In genomic region chr3:69127346-69127678, GRCm38 (mm10) we compare ENCODE assay signal across 8 mouse cellular contexts. TPM values are rescaled to one million over a fixed set of nuclear protein-coding genes. Genes with fewer than 3 reads are reported as not detected.
DNase-seq lines count a peak whose midpoint lies in the region; ATAC-seq and TF ChIP-seq lines count a peak whose summit lies in the region.

No protein-coding gene starts in this region.

- H3K36me3 ChIP-seq in erythroblast, embryonic 14.5 days (ENCODE audit: control insufficient read depth): peaks cover 15% of the 10 kb centered on the region
- no peaks in the 10 kb centered on the region for H3K36me3 ChIP-seq in testis, adult 2 months (ENCODE audit: control insufficient read depth, insufficient read depth, low read length)
- H3K36me3 ChIP-seq in liver, embryonic 11.5 days (ENCODE audit: control insufficient read depth, insufficient read depth, low read length): no peaks in the 10 kb centered on the region
- H3K36me3 ChIP-seq in stomach, embryonic 16.5 days (ENCODE audit: control insufficient read depth, insufficient read depth, low read length): no peaks in the 10 kb centered on the region; the same call in 1 of the 2 replicates

- H3K4me3 ChIP-seq in erythroblast, embryonic 14.5 days (replicated peaks): peak overlapping the region; percentile 94
- peak overlapping the region; percentile 98 for H3K4me3 ChIP-seq in testis, adult 2 months (ENCODE audit: control insufficient read depth, low read depth, low read length)
- H3K4me3 ChIP-seq in liver, embryonic 11.5 days (ENCODE audit: low read depth, low read length): peak overlapping the region; percentile 96
- peak overlapping the region; percentile 86 for H3K4me3 ChIP-seq in stomach, embryonic 16.5 days (replicated peaks; ENCODE audit: low read length)

- peak overlapping the region; percentile 91 for H3K9ac ChIP-seq in liver, embryonic 11.5 days (ENCODE audit: low read depth, low read length)
- H3K9ac ChIP-seq in stomach, embryonic 16.5 days (ENCODE audit: low read length): peak overlapping the region; percentile 76

- no peak for DNase-seq in testis, postnatal 14 days (ENCODE audit: low spot score)
- DNase-seq in liver, embryonic 11.5 days (ENCODE audit: low spot score): no peak
- DNase-seq in frontal cortex, postnatal 14 days (ENCODE audit: low spot score in 2 of 2): no peak
- DNase-seq in cerebellum, adult 11-12 months: no peak

- ATAC-seq in erythroblast, adult 5-6 weeks (replicated peaks; ENCODE audit: low FRiP score, poor library complexity, severe bottlenecking): no peak
- peak; percentile 65; the same call in 1 of the 2 replicates for ATAC-seq in liver, embryonic 11.5 days (replicated peaks; ENCODE audit: low FRiP score)
- no peak for ATAC-seq in stomach, embryonic 16.5 days (ENCODE audit: insufficient read depth, low FRiP score)

- peak overlapping the region; percentile 86 for H3K4me2 ChIP-seq in liver, embryonic 11.5 days
- H3K4me2 ChIP-seq in stomach, embryonic 16.5 days (ENCODE audit: low read depth, low read length): peak overlapping the region; percentile 81

- H3K27ac ChIP-seq in testis, adult 2 months (ENCODE audit: control insufficient read depth, insufficient read depth, low read depth, low read length): peak overlapping the region; percentile 96
- peak overlapping the region; percentile 92 for H3K27ac ChIP-seq in liver, embryonic 11.5 days (ENCODE audit: low read depth, low read length)
- peak overlapping the region; percentile 80 for H3K27ac ChIP-seq in stomach, embryonic 16.5 days (ENCODE audit: low read length)

- no peak for TF ChIP-seq POLR2A in testis, adult 2 months (IDR thresholded peaks at IDR 0.05; ENCODE audit: control insufficient read depth, low read depth, low read length)

- H3K4me1 ChIP-seq in erythroblast, embryonic 14.5 days (ENCODE audit: control insufficient read depth): peaks cover 28% of the 10 kb centered on the region
- H3K4me1 ChIP-seq in testis, adult 2 months (ENCODE audit: control insufficient read depth, insufficient read depth, low read length): peaks cover 2% of the 10 kb centered on the region; the same call in 1 of the 2 replicates
- peaks cover 11% of the 10 kb centered on the region for H3K4me1 ChIP-seq in liver, embryonic 11.5 days (replicated peaks; ENCODE audit: control insufficient read depth, insufficient read depth, low read length)
- H3K4me1 ChIP-seq in stomach, embryonic 16.5 days (ENCODE audit: control insufficient read depth, insufficient read depth, low read length): no peaks in the 10 kb centered on the region; the same call in 1 of the 2 replicates

- under 1% methylated on average over 10 of the region's 10 CpGs for WGBS in liver, embryonic 11.5 days
- under 1% methylated on average over 10 of the region's 10 CpGs for WGBS in stomach, embryonic 16.5 days

- H3K27me3 ChIP-seq in erythroblast, embryonic 14.5 days (ENCODE audit: control insufficient read depth): peaks cover 5% of the 10 kb centered on the region; the same call in 1 of the 2 replicates
- H3K27me3 ChIP-seq in testis, adult 2 months (ENCODE audit: control insufficient read depth, insufficient read depth, low read length): no peaks in the 10 kb centered on the region
- H3K27me3 ChIP-seq in liver, embryonic 11.5 days (replicated peaks; ENCODE audit: control insufficient read depth, insufficient read depth, low read length): no peaks in the 10 kb centered on the region
- no peaks in the 10 kb centered on the region for H3K27me3 ChIP-seq in stomach, embryonic 16.5 days (ENCODE audit: control insufficient read depth, insufficient read depth, low read length)

- no peaks in the 10 kb centered on the region for H3K9me3 ChIP-seq in erythroblast, embryonic 14.5 days (ENCODE audit: control insufficient read depth, low read length)
- H3K9me3 ChIP-seq in liver, embryonic 11.5 days (ENCODE audit: control insufficient read depth, low read length): no peaks in the 10 kb centered on the region
- no peaks in the 10 kb centered on the region for H3K9me3 ChIP-seq in stomach, embryonic 16.5 days (replicated peaks; ENCODE audit: control insufficient read depth, low read length)

- no peak for TF ChIP-seq CTCF in testis, adult 2 months (IDR thresholded peaks at IDR 0.05; ENCODE audit: control insufficient read depth, insufficient read depth, insufficient replicate concordance, low read depth, low read length)

RNA-seq across cellular contexts. Expression of gene Kpna4, which starts 0.4 kb away (rescaled TPM):
- polyA plus RNA-seq in erythroblast, embryonic 14.5 days (2012): 0.58 and 0.60 TPM in 2 replicates
- total RNA-seq in erythroblast, adult 5-6 weeks (2015; ENCODE audit: low replicate concordance): 18.0 and 21.3 TPM in 2 replicates
- total RNA-seq in erythroblast, adult 5-6 weeks (2017; ENCODE audit: low replicate concordance): 26.9 and 29.1 TPM in 2 replicates
- polyA plus RNA-seq in testis, adult 2 months (2012; rRNA removed): 29.6 and 36.5 TPM in 2 replicates
- polyA plus RNA-seq in liver, embryonic 11.5 days (2014; fragmentation: Nextera tagmentation; extraction: Ambion mirVana): 26.2 and 33.0 TPM in 2 replicates
- 19.9 and 22.7 TPM in 2 replicates for polyA plus RNA-seq in stomach, embryonic 16.5 days (2015; fragmentation: Nextera tagmentation; extraction: Ambion mirVana)

Comparison
In these comparisons a context has a peak if more than half of its experiments do, and no peak if none do; other contexts are left out.
1. RNA of gene Kpna4, which starts 0.4 kb away (polyA plus RNA-seq): 29.6 to 36.5 TPM in testis, adult 2 months, 26.2 to 33.0 TPM in liver, embryonic 11.5 days and 19.9 to 22.7 TPM in stomach, embryonic 16.5 days; 0.58 to 0.60 TPM in erythroblast, embryonic 14.5 days; every median in the first group is over 10 times any median in the second.
2. Peak in every context shown above with its lines, with median percentiles within 50 percentile points of each other: H3K4me3 ChIP-seq and H3K27ac ChIP-seq.